Mouse (Mus musculus): Measurements from ENCODE around the gene AI597479.

Gene AI597479

GRCm38 (mm10) chr1:43098031-43098984 is at the start of gene AI597479, which contains the start of gene Tgfbrap1:
Gene AI597479 (plus strand): TSS chr1:43098710.
Gene Tgfbrap1 (minus strand): TSS chr1:43098637.
- peak; percentile 92 for DNase-seq

- no peak for DNase-seq
These were observed 46.6 kb upstream of the AI597479 start for GRCm38 (mm10) chr1:43051903-43052302.

- DNase-seq = peak; percentile 62
These were observed 32.7 kb upstream of the AI597479 start for GRCm38 (mm10) chr1:43065615-43066310.

GRCm38 (mm10) chr1:43066573-43066972 is 31.9 kb upstream of the AI597479 start:
- DNase-seq = no peak

- no peak for DNase-seq
These were observed 31.0 kb upstream of the AI597479 start for GRCm38 (mm10) chr1:43067551-43067950.

- DNase-seq = no peak
These were observed 27.8 kb upstream of the AI597479 start for GRCm38 (mm10) chr1:43070726-43071125.

- no peak for DNase-seq
These were observed 26.5 kb upstream of the AI597479 start for GRCm38 (mm10) chr1:43072028-43072427.

- no peak for DNase-seq
These were observed 25.9 kb upstream of the AI597479 start for GRCm38 (mm10) chr1:43072561-43072960.

- DNase-seq = no peak
These were observed 23.7 kb upstream of the AI597479 start for GRCm38 (mm10) chr1:43074791-43075190.

- DNase-seq = no peak
These were observed 20.4 kb upstream of the AI597479 start for GRCm38 (mm10) chr1:43078124-43078523.

- DNase-seq = no peak
These were observed 15.6 kb upstream of the AI597479 start for GRCm38 (mm10) chr1:43082946-43083345.

- no peak for DNase-seq
These were observed 8.1 kb upstream of the AI597479 start for GRCm38 (mm10) chr1:43090418-43090817.

GRCm38 (mm10) chr1:43091306-43092055 is 7.0 kb upstream of the AI597479 start:
- no peak for DNase-seq

- DNase-seq = peak; percentile 69
These were observed 6.2 kb upstream of the AI597479 start for GRCm38 (mm10) chr1:43092056-43093015.

- no peak for DNase-seq
These were observed 4.3 kb upstream of the AI597479 start for GRCm38 (mm10) chr1:43094206-43094605.

GRCm38 (mm10) chr1:43108729-43109128 is 10.2 kb downstream of the AI597479 start:
- DNase-seq = no peak

GRCm38 (mm10) chr1:43110556-43110955 is 12.0 kb downstream of the AI597479 start:
- DNase-seq = no peak

GRCm38 (mm10) chr1:43112882-43113281 is 14.4 kb downstream of the AI597479 start:
- peak; percentile 74 for DNase-seq

GRCm38 (mm10) chr1:43117435-43117834 is 18.9 kb downstream of the AI597479 start:
- no peak for DNase-seq

GRCm38 (mm10) chr1:43120950-43121349 is 22.4 kb downstream of the AI597479 start:
- DNase-seq = no peak

GRCm38 (mm10) chr1:43122616-43123015 is 24.1 kb downstream of the AI597479 start:
- no peak for DNase-seq

- no peak for DNase-seq
These were observed 26.2 kb downstream of the AI597479 start for GRCm38 (mm10) chr1:43124726-43125125.

Data from layer of hippocampus, adult 9-11 months (tissue).